Mouse (Mus musculus) spleen, adult 2 months (tissue): Measurements from ENCODE around the gene Klk14.

Experiments used
- CTCF ChIP-seq: fragments of 200-500 bp; IDR thresholded peaks from 2 replicates; pipeline ENCODE4 v1.5.1; 2011; ENCODE audit warnings: mild to moderate bottlenecking, inconsistent platforms; ENCODE audit not compliant: insufficient read depth, insufficient read length, insufficient replicate concordance; ENCODE audit errors: extremely low read depth
- POLR2A ChIP-seq: fragments of 200-500 bp; IDR thresholded peaks from 2 replicates; pipeline ENCODE4 v1.6.1; 2011; ENCODE audit warnings: low read depth, low read length, inconsistent platforms

- peak; percentile 30; the same call in 1 of the 2 replicates for TF ChIP-seq CTCF
- no peak for TF ChIP-seq POLR2A
These were observed 11.7 kb upstream of the Klk14 start for GRCm38 (mm10) chr7:43678517-43678916.
